Mouse (Mus musculus): ENCODE results near the gene Rtl6.

- no peak for TF ChIP-seq CTCF (conservative IDR thresholded peaks at IDR 0.05; ENCODE audit: insufficient read depth, insufficient read length, low read depth, low read length)
- TF ChIP-seq POLR2A (IDR thresholded peaks at IDR 0.05; ENCODE audit: low read depth, low read length) = no peak
Observed at GRCm38 (mm10) chr15:84561501-84561900, 3.9 kb upstream of the Rtl6 start.
